22 mouse cellular contexts compared by ENCODE assay signal in the genomic region with DNA sequence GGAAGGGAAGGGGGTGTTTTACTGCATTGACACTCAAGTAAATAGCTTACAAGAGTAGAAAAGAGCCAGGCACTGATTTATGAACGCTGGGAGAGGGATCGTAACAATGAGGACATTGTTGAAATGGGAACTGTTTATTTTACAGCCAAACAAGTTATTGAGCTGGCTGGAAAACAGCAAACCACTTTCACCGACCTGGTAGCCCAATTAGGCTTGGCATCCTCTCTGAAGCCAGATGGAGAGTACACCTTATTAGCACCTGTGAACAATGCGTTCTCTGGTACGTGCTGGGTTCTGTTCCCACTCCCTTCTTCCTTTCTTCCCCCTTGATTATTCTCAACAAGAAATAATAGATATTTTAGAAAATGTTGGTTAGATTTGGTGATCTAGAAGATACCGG. TPM values are rescaled to one million over a fixed set of nuclear protein-coding genes. Genes with fewer than 3 reads are reported as not detected.
DNase-seq lines count a peak whose midpoint lies in the region; ATAC-seq lines count a peak whose summit lies in the region.
"Had no signal": no experiment of that assay in that cellular context is flagged by ENCODE, and none has a peak within 500 bp of the region (broad histone marks: within the 10 kb centered on the region; RNA-seq: fewer than 3 reads in every experiment).

No protein-coding gene starts in this region.

- no peaks in the 10 kb centered on the region; the same call in 1 of the 2 replicates for H3K4me1 ChIP-seq in forebrain, embryonic 16.5 days (replicated peaks; ENCODE audit: control insufficient read depth, insufficient read depth, low read length)
- H3K4me1 ChIP-seq in forebrain, embryonic 10.5 days: peaks cover 2% of the 10 kb centered on the region
- H3K4me1 ChIP-seq in midbrain, embryonic 16.5 days (ENCODE audit: control insufficient read depth, insufficient read depth, low read length): no peaks in the 10 kb centered on the region
- H3K4me1 ChIP-seq: embryonic facial prominence, embryonic 10.5 days; embryonic facial prominence, embryonic 12.5 days; forebrain, embryonic 15.5 days had no signal

- no peak overlapping the region for H3K9ac ChIP-seq in forebrain, embryonic 16.5 days (replicated peaks; ENCODE audit: low read depth, low read length)
- H3K9ac ChIP-seq in midbrain, embryonic 16.5 days (ENCODE audit: low read depth, low read length): no peak overlapping the region
- H3K9ac ChIP-seq: embryonic facial prominence, embryonic 12.5 days; forebrain, embryonic 12.5 days; forebrain, embryonic 15.5 days had no signal

- 49% methylated on average over 6 of the region's 6 CpGs for WGBS in forebrain, embryonic 16.5 days
- 83% methylated on average over 6 of the region's 6 CpGs for WGBS in forebrain, embryonic 10.5 days
- WGBS in midbrain, embryonic 16.5 days: 83% methylated on average over 6 of the region's 6 CpGs

- no peak for DNase-seq in forebrain, embryonic 10.5 days (ENCODE audit: extremely low spot score, low spot score)
- peak; percentile 12 for DNase-seq in Muller cell, postnatal 12 days (ENCODE audit: inconsistent ontology term)
- DNase-seq in brain, adult 2 months (ENCODE audit: low read depth, low spot score): peak; percentile 11
- DNase-seq in forelimb bud, embryonic 11.5 days (ENCODE audit: low read depth, low spot score): peak; percentile 75
- no peak for DNase-seq in liver
- no peak for DNase-seq in ovary, adult 18-20 months (ENCODE audit: low spot score)
- DNase-seq: adrenal gland, adult 8-10 months; adrenal gland, postnatal 14 days; adrenal gland, postnatal 36 days; cerebellum, adult 11-12 months; cerebellum, adult 2 months; cerebellum, adult 9-10 months; cerebellum, postnatal 10 days; cerebellum, postnatal 25 days had no signal

- H3K27me3 ChIP-seq in forebrain, embryonic 16.5 days (replicated peaks; ENCODE audit: control insufficient read depth, insufficient read depth, low read length): no peaks in the 10 kb centered on the region
- H3K27me3 ChIP-seq in forebrain, embryonic 10.5 days (ENCODE audit: poor library complexity, severe bottlenecking): no peaks in the 10 kb centered on the region
- no peaks in the 10 kb centered on the region for H3K27me3 ChIP-seq in midbrain, embryonic 16.5 days (ENCODE audit: control insufficient read depth, insufficient read depth, low read depth, low read length)
- H3K27me3 ChIP-seq: embryonic facial prominence, embryonic 12.5 days; forebrain, embryonic 12.5 days; forebrain, embryonic 15.5 days; Patski had no signal

- no peak overlapping the region for H3K27ac ChIP-seq in forebrain, embryonic 16.5 days (ENCODE audit: low read length)
- H3K27ac ChIP-seq in forebrain, embryonic 10.5 days: no peak overlapping the region
- H3K27ac ChIP-seq in midbrain, embryonic 16.5 days (ENCODE audit: low read length): no peak overlapping the region
- H3K27ac ChIP-seq: embryonic facial prominence, embryonic 10.5 days; embryonic facial prominence, embryonic 12.5 days; forebrain, embryonic 12.5 days; forebrain, embryonic 15.5 days had no signal

- no peaks in the 10 kb centered on the region for H3K36me3 ChIP-seq in forebrain, embryonic 16.5 days (ENCODE audit: control insufficient read depth, insufficient read depth)
- no peaks in the 10 kb centered on the region for H3K36me3 ChIP-seq in forebrain, embryonic 10.5 days (replicated peaks)
- no peaks in the 10 kb centered on the region for H3K36me3 ChIP-seq in midbrain, embryonic 16.5 days (ENCODE audit: control insufficient read depth, insufficient read depth, low read length)
- H3K36me3 ChIP-seq: forebrain, embryonic 12.5 days; forebrain, embryonic 15.5 days had no signal

- no peak overlapping the region for H3K4me2 ChIP-seq in forebrain, embryonic 16.5 days (ENCODE audit: low read length)
- no peak overlapping the region for H3K4me2 ChIP-seq in midbrain, embryonic 16.5 days (ENCODE audit: low read length)
- H3K4me2 ChIP-seq: embryonic facial prominence, embryonic 12.5 days; forebrain, embryonic 12.5 days; forebrain, embryonic 15.5 days had no signal

- no peak overlapping the region for H3K4me3 ChIP-seq in forebrain, embryonic 16.5 days (replicated peaks; ENCODE audit: low read length)
- H3K4me3 ChIP-seq in forebrain, embryonic 10.5 days: no peak overlapping the region
- H3K4me3 ChIP-seq in midbrain, embryonic 16.5 days (ENCODE audit: low read depth, low read length): no peak overlapping the region
- H3K4me3 ChIP-seq: embryonic facial prominence, embryonic 10.5 days; embryonic facial prominence, embryonic 12.5 days; forebrain, embryonic 12.5 days; forebrain, embryonic 15.5 days had no signal

- ATAC-seq in forebrain, embryonic 16.5 days: peak; percentile 50; the same call in 1 of the 2 replicates
- ATAC-seq in midbrain, embryonic 16.5 days: no peak
- ATAC-seq: activated CD4-positive, CD25-positive, alpha-beta regulatory T cell, adult 4 months; forebrain, embryonic 15.5 days; Patski had no signal

- no peaks in the 10 kb centered on the region for H3K9me3 ChIP-seq in forebrain, embryonic 16.5 days (ENCODE audit: control insufficient read depth, low read length)
- no peaks in the 10 kb centered on the region for H3K9me3 ChIP-seq in forebrain, embryonic 10.5 days
- H3K9me3 ChIP-seq in midbrain, embryonic 16.5 days (replicated peaks; ENCODE audit: control insufficient read depth, low read length, poor library complexity, severe bottlenecking): no peaks in the 10 kb centered on the region
- H3K9me3 ChIP-seq: embryonic facial prominence, embryonic 10.5 days; embryonic facial prominence, embryonic 12.5 days; forebrain, embryonic 12.5 days; forebrain, embryonic 15.5 days had no signal

RNA-seq across cellular contexts. Expression of a gene that starts 11.7 kb away (rescaled TPM):
- polyA plus RNA-seq in forebrain, embryonic 16.5 days (2015; fragmentation: Nextera tagmentation; extraction: Ambion mirVana): 13.2 and 26.8 TPM in 2 replicates
- 3.7 and 3.8 TPM in 2 replicates for polyA plus RNA-seq in forebrain, embryonic 10.5 days (2016; fragmentation: Nextera tagmentation; extraction: Ambion mirVana)
- 11.3 and 12.1 TPM in 2 replicates for polyA plus RNA-seq in midbrain, embryonic 16.5 days (2015; fragmentation: Nextera tagmentation; extraction: Ambion mirVana)

Comparison
In these comparisons a context has a peak if more than half of its experiments do, and no peak if none do; other contexts are left out.
1. DNase-seq: peak in Muller cell, postnatal 12 days (single experiment), brain, adult 2 months (single experiment) and forelimb bud, embryonic 11.5 days (single experiment); none in forebrain, embryonic 10.5 days (single experiment), liver (single experiment) and ovary, adult 18-20 months (single experiment).